Mouse (Mus musculus): ENCODE measurements around the gene Tmem106c. TPM values are rescaled to one million over a fixed set of nuclear protein-coding genes. Genes with fewer than 3 reads are reported as not detected.

The Tmem106c gene
- polyA plus RNA-seq, 1 experiment, result 56.1 TPM

GRCm38 (mm10) chr15:97952137-97952888, 11.7 kb upstream of the Tmem106c start:
- peak in 1 of 2 experiments; percentile 79 for DNase-seq (ENCODE audit: extremely low spot score in 1 of 2, low spot score in 1 of 2)

- DNase-seq (ENCODE audit: extremely low spot score in 1 of 2, low spot score in 1 of 2), result no peak
Observed at GRCm38 (mm10) chr15:97952889-97953189, 11.2 kb upstream of the Tmem106c start.

- DNase-seq (ENCODE audit: extremely low spot score in 1 of 2, low spot score in 1 of 2), result no peak
Observed at GRCm38 (mm10) chr15:97954671-97955070, 9.3 kb upstream of the Tmem106c start.

- DNase-seq (ENCODE audit: extremely low spot score in 1 of 2, low spot score in 1 of 2), result no peak
Observed at GRCm38 (mm10) chr15:97955286-97955685, 8.7 kb upstream of the Tmem106c start.

- DNase-seq (ENCODE audit: extremely low spot score in 1 of 2, low spot score in 1 of 2), result no peak
Observed at GRCm38 (mm10) chr15:97955742-97956141, 8.3 kb upstream of the Tmem106c start.

GRCm38 (mm10) chr15:97956416-97956815, 7.6 kb upstream of the Tmem106c start:
- DNase-seq (ENCODE audit: extremely low spot score in 1 of 2, low spot score in 1 of 2), result no peak

- peak in 1 of 2 experiments; percentile 17 for DNase-seq (ENCODE audit: extremely low spot score in 1 of 2, low spot score in 1 of 2)
Observed at GRCm38 (mm10) chr15:97963329-97963988, 541 bp upstream of the Tmem106c start.

GRCm38 (mm10) chr15:97964836-97965187, 812 bp downstream of the Tmem106c start:
- no peak for DNase-seq (ENCODE audit: extremely low spot score in 1 of 2, low spot score in 1 of 2)

- DNase-seq (ENCODE audit: extremely low spot score in 1 of 2, low spot score in 1 of 2), result no peak
Observed at GRCm38 (mm10) chr15:97965311-97966045, 1.5 kb downstream of the Tmem106c start.

GRCm38 (mm10) chr15:97970299-97970698, 6.3 kb downstream of the Tmem106c start:
- DNase-seq (ENCODE audit: extremely low spot score in 1 of 2, low spot score in 1 of 2), result peak in 1 of 2 experiments; percentile 49

- no peak for DNase-seq (ENCODE audit: extremely low spot score in 1 of 2, low spot score in 1 of 2)
Observed at GRCm38 (mm10) chr15:97972580-97972979, 8.6 kb downstream of the Tmem106c start.

- DNase-seq (ENCODE audit: extremely low spot score in 1 of 2, low spot score in 1 of 2), result no peak
Observed at GRCm38 (mm10) chr15:97973248-97974005, 9.4 kb downstream of the Tmem106c start.

- DNase-seq (ENCODE audit: extremely low spot score in 1 of 2, low spot score in 1 of 2), result no peak
Observed at GRCm38 (mm10) chr15:97981560-97981959, 17.6 kb downstream of the Tmem106c start.

GRCm38 (mm10) chr15:97989544-97989943, 25.5 kb downstream of the Tmem106c start:
- no peak for DNase-seq (ENCODE audit: extremely low spot score in 1 of 2, low spot score in 1 of 2)

- no peak for DNase-seq (ENCODE audit: extremely low spot score in 1 of 2, low spot score in 1 of 2)
Observed at GRCm38 (mm10) chr15:97990124-97990523, 26.1 kb downstream of the Tmem106c start.

GRCm38 (mm10) chr15:97990721-97991120, 26.7 kb downstream of the Tmem106c start:
- no peak for DNase-seq (ENCODE audit: extremely low spot score in 1 of 2, low spot score in 1 of 2)

- DNase-seq (ENCODE audit: extremely low spot score in 1 of 2, low spot score in 1 of 2), result no peak
Observed at GRCm38 (mm10) chr15:97991285-97991895, 27.4 kb downstream of the Tmem106c start.

GRCm38 (mm10) chr15:97992027-97992711, 28.2 kb downstream of the Tmem106c start:
- DNase-seq (ENCODE audit: extremely low spot score in 1 of 2, low spot score in 1 of 2), result no peak

- peak; percentile 69 to 85 for DNase-seq (ENCODE audit: extremely low spot score in 1 of 2, low spot score in 1 of 2)
Observed at GRCm38 (mm10) chr15:97992712-97993286, 28.8 kb downstream of the Tmem106c start.

Measured in frontal cortex, adult 2 months (tissue).